Mouse (Mus musculus) lung, adult 18-20 months (tissue): ENCODE measurements around the gene Rprd2.
A peak's percentile ranks its signal among the peaks of the same experiment; 100 is the strongest.
"Not testable (repeated sequence)": the region's sequence is repeated elsewhere in the genome, so short reads cannot be mapped to it uniquely, and the experiment has no call there.

Experiments
- DNase-seq, 2 experiments: peaks; one replicate each; pipeline ENCODE4 v3.0.0; 2022; ENCODE audit warnings: mixed read lengths in 2 of 2

Gene Rprd2

GRCm38 (mm10) chr3:95818571-95819288 is at the start of gene Rprd2:
TSS of gene Rprd2 (minus strand) at chr3:95818863.
- DNase-seq, result peak; percentile 71 to 77

- DNase-seq, result no peak
Measured at GRCm38 (mm10) chr3:95867408-95867807, 48.7 kb upstream of the Rprd2 start.

- no peak for DNase-seq
Measured at GRCm38 (mm10) chr3:95866071-95866470, 47.4 kb upstream of the Rprd2 start.

GRCm38 (mm10) chr3:95865571-95865970 is 46.9 kb upstream of the Rprd2 start:
- DNase-seq, result no peak

GRCm38 (mm10) chr3:95865050-95865449 is 46.4 kb upstream of the Rprd2 start:
- DNase-seq, result peak in 1 of 2 experiments; percentile 14

GRCm38 (mm10) chr3:95863578-95863977 is 44.9 kb upstream of the Rprd2 start:
- peak in 1 of 2 experiments; percentile 22 for DNase-seq

GRCm38 (mm10) chr3:95861796-95862195 is 43.1 kb upstream of the Rprd2 start:
- peak; percentile 52 to 85 for DNase-seq

- peak in 1 of 2 experiments; percentile 12 for DNase-seq
Measured at GRCm38 (mm10) chr3:95861216-95861615, 42.6 kb upstream of the Rprd2 start.

- no peak for DNase-seq
Measured at GRCm38 (mm10) chr3:95860323-95860722, 41.7 kb upstream of the Rprd2 start.

- not testable (repeated sequence) for DNase-seq
Measured at GRCm38 (mm10) chr3:95858278-95858677, 39.6 kb upstream of the Rprd2 start.

GRCm38 (mm10) chr3:95857050-95857449 is 38.4 kb upstream of the Rprd2 start:
- not testable (repeated sequence) for DNase-seq

GRCm38 (mm10) chr3:95856115-95856514 is 37.5 kb upstream of the Rprd2 start:
- DNase-seq, result no peak

- peak; percentile 95 to 96 for DNase-seq
Measured at GRCm38 (mm10) chr3:95855502-95856089, 36.9 kb upstream of the Rprd2 start, which contains the start of gene Prpf3. TSS of gene Prpf3 (minus strand) at chr3:95855885.

GRCm38 (mm10) chr3:95851317-95851716 is 32.7 kb upstream of the Rprd2 start:
- DNase-seq, result no peak

- no peak for DNase-seq
Measured at GRCm38 (mm10) chr3:95850611-95851010, 31.9 kb upstream of the Rprd2 start.

GRCm38 (mm10) chr3:95842503-95843214 is 24.0 kb upstream of the Rprd2 start:
- no peak for DNase-seq

- no peak for DNase-seq
Measured at GRCm38 (mm10) chr3:95839250-95839649, 20.6 kb upstream of the Rprd2 start.

- DNase-seq, result no peak
Measured at GRCm38 (mm10) chr3:95829053-95829452, 10.4 kb upstream of the Rprd2 start.

GRCm38 (mm10) chr3:95826275-95826674 is 7.6 kb upstream of the Rprd2 start:
- no peak for DNase-seq

GRCm38 (mm10) chr3:95820046-95821010 is 1.7 kb upstream of the Rprd2 start:
- peak in 1 of 2 experiments; percentile 7 for DNase-seq

- DNase-seq, result peak; percentile 100
Measured at GRCm38 (mm10) chr3:95819351-95819985, 805 bp upstream of the Rprd2 start.

- peak; percentile 40 to 42 for DNase-seq
Measured at GRCm38 (mm10) chr3:95818026-95818511, 594 bp downstream of the Rprd2 start.
